Comparison of ENCODE assay signal across 17 mouse cellular contexts in genomic region chr4:134855371-134855770, GRCm38 (mm10). TPM values are rescaled to one million over a fixed set of nuclear protein-coding genes. Genes with fewer than 3 reads are reported as not detected.
DNase-seq lines count a peak whose midpoint lies in the region; ATAC-seq and TF ChIP-seq lines count a peak whose summit lies in the region.
"Had no signal": no experiment of that assay in that cellular context is flagged by ENCODE, and none has a peak within 500 bp of the region (broad histone marks: within the 10 kb centered on the region; RNA-seq: fewer than 3 reads in every experiment).

No protein-coding gene starts in this region.

- no peaks in the 10 kb centered on the region for H3K9me3 ChIP-seq in lung, embryonic 14.5 days (ENCODE audit: low read depth, low read length)
- H3K9me3 ChIP-seq in embryonic facial prominence, embryonic 13.5 days = no peaks in the 10 kb centered on the region
- H3K9me3 ChIP-seq in stomach, embryonic 14.5 days (ENCODE audit: control insufficient read depth, low read depth, low read length) = no peaks in the 10 kb centered on the region
- no peaks in the 10 kb centered on the region for H3K9me3 ChIP-seq in kidney, embryonic 14.5 days (ENCODE audit: control insufficient read depth, low read length)
- H3K9me3 ChIP-seq: heart, embryonic 12.5 days; hindbrain, embryonic 10.5 days; midbrain, embryonic 12.5 days had no signal

- H3K9ac ChIP-seq in lung, embryonic 14.5 days = no peak overlapping the region
- no peak overlapping the region for H3K9ac ChIP-seq in embryonic facial prominence, embryonic 13.5 days
- no peak overlapping the region for H3K9ac ChIP-seq in stomach, embryonic 14.5 days (replicated peaks; ENCODE audit: low read depth, low read length)
- H3K9ac ChIP-seq in kidney, embryonic 14.5 days (ENCODE audit: low read depth, low read length) = no peak overlapping the region
- H3K9ac ChIP-seq: heart, embryonic 12.5 days; midbrain, embryonic 12.5 days had no signal

- peak overlapping the region; percentile 58; the same call in 1 of the 2 replicates for H3K27ac ChIP-seq in lung, embryonic 14.5 days (ENCODE audit: low read depth)
- peak overlapping the region; percentile 75; the same call in 1 of the 2 replicates for H3K27ac ChIP-seq in embryonic facial prominence, embryonic 13.5 days
- H3K27ac ChIP-seq in stomach, embryonic 14.5 days (ENCODE audit: low read length) = peak overlapping the region; percentile 66; the same call in 1 of the 2 replicates
- H3K27ac ChIP-seq in kidney, embryonic 14.5 days (ENCODE audit: low read depth, low read length) = no peak overlapping the region
- H3K27ac ChIP-seq: midbrain, embryonic 12.5 days had no signal

- 55% methylated on average over 3 of the region's 3 CpGs for WGBS in lung, embryonic 14.5 days
- 30% methylated on average over 3 of the region's 3 CpGs for WGBS in embryonic facial prominence, embryonic 13.5 days
- 58% methylated on average over 3 of the region's 3 CpGs for WGBS in stomach, embryonic 14.5 days
- 51% methylated on average over 3 of the region's 3 CpGs for WGBS in kidney, embryonic 14.5 days

- H3K4me3 ChIP-seq in lung, embryonic 14.5 days (ENCODE audit: low read depth, low read length) = no peak overlapping the region
- no peak overlapping the region for H3K4me3 ChIP-seq in embryonic facial prominence, embryonic 13.5 days
- no peak overlapping the region for H3K4me3 ChIP-seq in stomach, embryonic 14.5 days (ENCODE audit: low read depth, low read length)
- no peak overlapping the region for H3K4me3 ChIP-seq in kidney, embryonic 14.5 days (ENCODE audit: low read length)
- H3K4me3 ChIP-seq: heart, embryonic 12.5 days; hindbrain, embryonic 10.5 days; midbrain, embryonic 12.5 days had no signal

- peak; percentile 34 for DNase-seq in cerebellum, adult 9-11 months
- DNase-seq in cerebellum, postnatal 36 days = no peak
- DNase-seq in lung, embryonic 14.5 days = peak; percentile 78
- DNase-seq in lung, postnatal 14 days = no peak
- no peak for DNase-seq in kidney, adult 18-20 months
- DNase-seq: cerebellum, adult 11 months; gastrocnemius, postnatal 25 days; kidney, postnatal 4 days; layer of hippocampus, postnatal 36 days; retina, postnatal 1 day; thymus, postnatal 25 days had no signal

- no peak for ATAC-seq in lung, embryonic 14.5 days (ENCODE audit: insufficient read depth)
- ATAC-seq in embryonic facial prominence, embryonic 13.5 days (ENCODE audit: insufficient number of reproducible peaks, insufficient read depth, low FRiP score, low TSS enrichment, low read depth) = no peak
- no peak for ATAC-seq in stomach, embryonic 14.5 days (ENCODE audit: insufficient number of reproducible peaks, insufficient read depth, low FRiP score, low read depth)
- ATAC-seq in kidney, embryonic 14.5 days (ENCODE audit: low FRiP score, low TSS enrichment) = no peak

- no peaks in the 10 kb centered on the region for H3K36me3 ChIP-seq in lung, embryonic 14.5 days (ENCODE audit: insufficient read depth)
- no peaks in the 10 kb centered on the region for H3K36me3 ChIP-seq in embryonic facial prominence, embryonic 13.5 days
- no peaks in the 10 kb centered on the region for H3K36me3 ChIP-seq in stomach, embryonic 14.5 days (ENCODE audit: control insufficient read depth, insufficient read depth, low read length)
- no peaks in the 10 kb centered on the region for H3K36me3 ChIP-seq in kidney, embryonic 14.5 days (ENCODE audit: control insufficient read depth, insufficient read depth, low read length)
- H3K36me3 ChIP-seq: heart, embryonic 12.5 days; hindbrain, embryonic 10.5 days; midbrain, embryonic 12.5 days had no signal

- H3K27me3 ChIP-seq in lung, embryonic 14.5 days (ENCODE audit: insufficient read depth, low read length) = no peaks in the 10 kb centered on the region
- H3K27me3 ChIP-seq in embryonic facial prominence, embryonic 13.5 days = peaks cover 9% of the 10 kb centered on the region
- H3K27me3 ChIP-seq in stomach, embryonic 14.5 days (ENCODE audit: control insufficient read depth, insufficient read depth, low read length) = no peaks in the 10 kb centered on the region
- no peaks in the 10 kb centered on the region for H3K27me3 ChIP-seq in kidney, embryonic 14.5 days (ENCODE audit: control insufficient read depth, insufficient read depth, low read length)

- TF ChIP-seq CTCF in lung, embryonic 14.5 days (IDR thresholded peaks at IDR 0.05; ENCODE audit: low read depth) = no peak

- H3K4me1 ChIP-seq in lung, embryonic 14.5 days (ENCODE audit: insufficient read depth) = peaks cover 9% of the 10 kb centered on the region
- H3K4me1 ChIP-seq in embryonic facial prominence, embryonic 13.5 days = peaks cover 37% of the 10 kb centered on the region
- H3K4me1 ChIP-seq in stomach, embryonic 14.5 days (ENCODE audit: control insufficient read depth, insufficient read depth, low read length) = peaks cover 15% of the 10 kb centered on the region
- peaks cover 24% of the 10 kb centered on the region for H3K4me1 ChIP-seq in kidney, embryonic 14.5 days (ENCODE audit: control insufficient read depth, insufficient read depth, low read length)

- H3K4me2 ChIP-seq in lung, embryonic 14.5 days = peak overlapping the region; percentile 29
- no peak overlapping the region for H3K4me2 ChIP-seq in embryonic facial prominence, embryonic 13.5 days
- H3K4me2 ChIP-seq in stomach, embryonic 14.5 days (replicated peaks; ENCODE audit: low read depth, low read length) = no peak overlapping the region
- no peak overlapping the region for H3K4me2 ChIP-seq in kidney, embryonic 14.5 days (replicated peaks; ENCODE audit: low read depth, low read length)
- H3K4me2 ChIP-seq: heart, embryonic 12.5 days; midbrain, embryonic 12.5 days had no signal

RNA-seq across cellular contexts. Expression of gene Maco1, which starts 2.2 kb away (rescaled TPM):
- polyA plus RNA-seq in lung, embryonic 14.5 days (2014; fragmentation: Nextera tagmentation; extraction: Ambion mirVana) = 34.4 and 36.5 TPM in 2 replicates
- polyA plus RNA-seq in embryonic facial prominence, embryonic 13.5 days (2015; fragmentation: Nextera tagmentation; extraction: Ambion mirVana) = 62.8 and 67.5 TPM in 2 replicates
- 46.1 and 48.4 TPM in 2 replicates for polyA plus RNA-seq in stomach, embryonic 14.5 days (2014; fragmentation: Nextera tagmentation; extraction: Ambion mirVana)
- 40.8 and 43.5 TPM in 2 replicates for polyA plus RNA-seq in kidney, embryonic 14.5 days (2014; fragmentation: Nextera tagmentation; extraction: Ambion mirVana)

RNA-seq across cellular contexts. Expression of gene Rhd, which starts 9.0 kb away (rescaled TPM):
- 1.6 and 1.7 TPM in 2 replicates for polyA plus RNA-seq in lung, embryonic 14.5 days (2014; fragmentation: Nextera tagmentation; extraction: Ambion mirVana)
- 2.4 and 6.1 TPM in 2 replicates for polyA plus RNA-seq in embryonic facial prominence, embryonic 13.5 days (2015; fragmentation: Nextera tagmentation; extraction: Ambion mirVana)
- 1.2 and 1.6 TPM in 2 replicates for polyA plus RNA-seq in stomach, embryonic 14.5 days (2014; fragmentation: Nextera tagmentation; extraction: Ambion mirVana)
- polyA plus RNA-seq in kidney, embryonic 14.5 days (2014; fragmentation: Nextera tagmentation; extraction: Ambion mirVana) = 1.1 and 1.2 TPM in 2 replicates

RNA-seq across cellular contexts. Expression of gene Tmem50a, which starts 59.5 kb away (rescaled TPM):
- 151 and 155 TPM in 2 replicates for polyA plus RNA-seq in lung, embryonic 14.5 days (2014; fragmentation: Nextera tagmentation; extraction: Ambion mirVana)
- 172 and 199 TPM in 2 replicates for polyA plus RNA-seq in embryonic facial prominence, embryonic 13.5 days (2015; fragmentation: Nextera tagmentation; extraction: Ambion mirVana)
- 180 and 186 TPM in 2 replicates for polyA plus RNA-seq in stomach, embryonic 14.5 days (2014; fragmentation: Nextera tagmentation; extraction: Ambion mirVana)
- 156 and 163 TPM in 2 replicates for polyA plus RNA-seq in kidney, embryonic 14.5 days (2014; fragmentation: Nextera tagmentation; extraction: Ambion mirVana)

Comparison
In these comparisons a context has a peak if more than half of its experiments do, and no peak if none do; other contexts are left out.
1. DNase-seq: peak in cerebellum, adult 9-11 months (single experiment) and lung, embryonic 14.5 days (single experiment); none in cerebellum, postnatal 36 days (0 of 2), lung, postnatal 14 days (single experiment) and kidney, adult 18-20 months (single experiment).